Mouse (Mus musculus) embryo, embryonic 11 days (tissue): Measurements from ENCODE around the gene Tomm22.

Experiments used
- DNase-seq: peaks from one replicate; pipeline ENCODE4 v3.0.0-alpha.2; 2015

Gene Tomm22

GRCm38 (mm10) chr15:79686046-79686869, 15.6 kb downstream of the Tomm22 start:
- no peak for DNase-seq

- DNase-seq, result no peak
Observed at GRCm38 (mm10) chr15:79687175-79687574, 16.5 kb downstream of the Tomm22 start.

GRCm38 (mm10) chr15:79687646-79688267, 17.1 kb downstream of the Tomm22 start, which contains the start of gene Josd1:
Gene Josd1, minus strand, starts transcription at chr15:79687919.
- DNase-seq, result peak; percentile 95

GRCm38 (mm10) chr15:79688268-79688956, 17.8 kb downstream of the Tomm22 start:
- DNase-seq, result no peak

- no peak for DNase-seq
Observed at GRCm38 (mm10) chr15:79689662-79690425, 19.2 kb downstream of the Tomm22 start.

- peak; percentile 99 for DNase-seq
Observed at GRCm38 (mm10) chr15:79690426-79691022, 19.9 kb downstream of the Tomm22 start, which contains the start of gene Gtpbp1. Gene Gtpbp1, plus strand, starts transcription at chr15:79690845.

DNA sequence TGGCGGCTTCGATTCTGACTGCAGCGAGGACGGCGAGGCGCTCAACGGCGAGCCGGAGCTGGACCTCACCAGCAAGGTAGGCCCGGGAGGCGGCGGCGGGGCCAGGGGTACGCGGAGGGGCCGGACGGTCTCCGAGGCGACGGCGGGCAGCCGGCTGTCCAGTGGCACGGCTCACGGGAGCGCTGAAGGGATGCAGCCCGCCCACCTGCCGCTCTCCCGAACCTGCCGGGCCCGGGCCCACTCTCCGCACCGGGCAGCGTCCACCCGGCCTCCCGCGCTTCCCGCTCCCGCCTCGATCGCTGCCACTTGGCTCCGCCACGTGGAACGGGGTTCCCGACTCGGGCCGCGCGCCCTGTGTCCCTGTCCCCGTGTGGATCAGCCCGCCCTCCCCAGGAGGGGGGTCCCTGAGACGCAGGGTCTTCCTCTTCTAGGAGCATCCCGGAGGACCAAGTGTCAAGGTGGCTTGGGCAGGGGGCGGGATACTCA, 20.4 kb downstream of the Tomm22 start:
- peak; percentile 58 for DNase-seq

GRCm38 (mm10) chr15:79692334-79692733, 21.7 kb downstream of the Tomm22 start:
- DNase-seq, result no peak

GRCm38 (mm10) chr15:79693740-79694139, 23.1 kb downstream of the Tomm22 start:
- no peak for DNase-seq

DNA sequence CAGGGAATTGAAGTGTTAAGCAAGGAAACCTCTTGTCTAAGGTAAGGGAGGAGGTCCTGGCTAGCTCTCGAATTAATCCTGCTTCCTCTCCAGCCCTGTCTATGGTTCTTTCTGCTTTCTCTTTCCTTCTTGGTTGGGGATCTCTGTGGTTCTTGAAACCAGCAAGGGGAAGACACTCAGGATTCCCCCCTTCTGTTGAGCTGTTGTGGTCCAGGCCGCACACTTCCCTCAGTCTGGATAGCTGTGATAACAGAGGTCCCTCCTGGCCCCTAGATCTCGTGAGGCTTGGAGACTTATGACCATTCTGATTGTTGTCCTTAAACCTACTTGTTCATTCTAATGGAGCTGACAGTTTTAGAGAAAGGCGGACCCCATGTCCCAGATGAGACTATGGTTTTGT, 23.9 kb downstream of the Tomm22 start:
- DNase-seq, result no peak

DNA sequence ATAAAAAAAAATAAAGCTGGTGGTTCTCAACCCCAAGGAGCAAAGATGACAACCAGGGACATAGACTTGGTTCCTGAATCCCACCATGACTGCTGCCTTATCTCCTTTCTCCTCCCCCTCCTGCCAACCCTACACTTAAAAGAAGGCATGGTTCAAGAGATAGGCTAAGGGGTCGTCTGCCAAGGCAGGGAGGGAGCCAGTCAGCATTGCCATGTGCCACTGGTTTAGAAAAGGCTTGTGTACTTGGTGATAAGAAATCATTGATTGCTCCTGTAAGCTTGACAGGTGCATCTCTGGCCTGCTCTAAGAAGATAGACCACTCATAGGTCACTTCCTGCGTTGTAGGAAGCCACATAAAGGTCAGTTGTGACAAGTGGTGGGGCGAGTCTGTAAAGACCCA, 24.9 kb downstream of the Tomm22 start:
- no peak for DNase-seq

DNA sequence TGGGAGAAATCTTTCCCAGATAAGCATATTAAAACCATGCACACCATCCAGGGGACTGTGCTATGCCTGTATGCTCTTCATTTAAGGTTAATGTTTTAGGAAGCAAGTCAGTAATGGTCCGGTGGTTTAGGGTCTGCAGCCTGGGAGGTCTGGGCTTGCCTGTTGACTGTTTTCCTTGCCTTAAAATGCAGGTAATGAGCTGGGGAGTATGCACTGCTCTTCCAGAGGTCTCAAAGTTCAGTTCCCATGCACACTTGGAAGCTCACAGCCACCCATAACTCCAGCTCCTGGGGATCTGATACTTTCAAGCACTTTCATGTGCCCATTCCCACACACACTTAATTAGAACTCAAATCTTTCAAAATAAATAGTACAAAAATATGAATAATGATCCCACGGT, 25.8 kb downstream of the Tomm22 start:
- DNase-seq, result no peak

DNA sequence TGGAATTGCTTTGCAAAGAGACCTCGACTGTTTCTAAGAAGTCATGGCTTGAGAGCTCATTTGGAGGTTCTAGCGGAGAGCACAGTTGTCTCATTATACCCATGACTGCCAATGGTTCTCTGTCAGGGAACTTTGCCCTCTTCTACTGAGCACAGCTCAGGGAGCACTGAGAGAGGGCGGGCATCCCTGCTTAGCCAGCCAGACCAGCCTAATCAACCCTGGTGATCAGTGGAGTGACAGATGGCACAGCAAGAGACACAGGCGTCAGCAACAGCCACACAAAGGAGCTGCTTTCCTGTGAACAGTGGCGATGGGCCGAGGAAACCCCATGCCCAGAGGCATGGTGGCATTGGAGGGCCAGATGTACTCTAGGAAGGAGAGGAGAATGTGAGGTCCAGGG, 26.4 kb downstream of the Tomm22 start:
- no peak for DNase-seq

DNA sequence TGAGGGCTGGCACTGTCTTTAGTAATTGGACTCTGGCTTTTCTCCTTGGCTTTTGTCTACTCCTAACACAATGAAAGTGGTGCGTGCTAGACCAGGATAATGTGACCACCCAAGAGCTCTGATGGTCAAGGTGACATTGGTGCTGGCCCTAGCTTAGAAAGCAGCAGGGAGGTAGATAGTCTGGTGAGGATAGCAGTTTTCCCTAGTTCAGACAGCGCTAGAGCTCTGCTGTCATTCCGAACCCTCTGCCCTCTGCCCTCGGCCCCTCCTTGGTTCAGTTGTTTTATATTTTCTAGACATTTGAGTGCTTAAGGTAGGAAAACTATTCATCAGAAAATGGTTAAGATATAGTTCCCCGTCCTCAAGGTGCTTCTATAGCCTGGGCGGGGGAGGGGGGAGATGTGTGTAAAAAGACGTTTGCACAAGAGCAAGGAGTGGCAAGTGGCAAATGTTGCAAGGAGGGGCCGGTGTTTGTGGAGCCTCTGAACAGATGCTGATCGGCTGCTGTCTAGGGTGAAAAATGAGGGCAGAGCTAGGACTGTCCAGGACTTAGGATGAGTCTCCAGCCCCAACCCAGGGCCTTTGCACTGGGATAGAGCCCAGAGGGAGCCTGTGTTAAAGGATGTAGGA, 27.0 kb downstream of the Tomm22 start:
- no peak for DNase-seq

DNA sequence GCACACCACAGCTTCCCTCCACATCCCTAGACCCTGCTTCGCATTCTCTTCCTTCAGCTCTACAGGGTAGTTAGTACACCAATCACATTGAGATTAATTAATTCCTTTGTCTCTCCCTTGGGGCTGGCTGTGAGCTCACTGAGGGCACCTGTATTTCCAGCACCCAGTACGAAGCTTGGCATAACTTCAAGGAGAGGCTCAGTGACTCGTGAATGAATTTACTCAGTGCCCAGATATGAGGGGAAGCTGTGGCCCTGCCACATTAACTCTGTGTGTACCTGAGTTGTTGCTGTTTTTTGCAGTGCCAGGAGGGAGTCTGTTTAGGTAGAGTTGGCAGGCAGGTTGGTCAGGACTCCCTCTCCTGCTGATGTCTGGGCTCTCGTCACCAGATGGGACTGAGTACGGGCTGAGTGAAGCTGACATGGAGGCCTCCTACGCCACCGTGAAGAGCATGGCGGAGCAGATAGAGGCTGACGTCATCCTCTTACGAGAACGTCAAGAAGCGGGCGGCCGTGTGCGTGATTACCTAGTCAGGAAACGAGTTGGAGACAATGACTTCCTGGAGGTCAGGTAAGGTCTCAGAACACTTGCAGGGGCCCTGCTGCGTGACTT, 36.0 kb downstream of the Tomm22 start:
- no peak for DNase-seq

DNA sequence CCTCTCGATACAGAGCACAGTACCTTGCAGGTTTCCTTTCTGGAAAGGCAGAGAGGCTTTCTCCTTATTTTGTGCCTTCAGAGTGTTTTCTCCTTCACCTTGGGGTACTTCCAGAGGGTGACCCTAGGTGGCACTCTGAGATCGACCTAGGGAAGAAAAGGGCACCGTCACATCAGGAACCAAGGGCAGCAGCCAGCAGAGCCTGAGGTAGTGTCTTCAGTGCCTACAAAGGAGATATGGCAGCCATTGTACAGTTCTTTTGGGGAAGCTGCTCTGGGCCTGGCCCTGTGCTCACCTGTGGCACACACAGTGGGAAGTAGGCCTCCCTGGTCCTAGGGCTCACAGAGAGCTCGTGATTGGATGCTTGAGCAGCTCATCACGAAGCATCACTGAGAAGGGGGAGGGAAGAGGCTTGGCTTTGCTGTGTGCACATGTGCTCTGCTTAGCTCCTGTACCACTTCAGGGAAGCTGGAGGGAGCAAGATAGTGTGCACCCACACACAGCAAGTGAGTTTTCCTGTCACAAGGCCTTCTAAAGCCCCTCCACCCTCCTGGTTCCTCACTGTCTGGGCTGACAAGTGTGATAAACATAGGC, 37.7 kb downstream of the Tomm22 start:
- no peak for DNase-seq

GRCm38 (mm10) chr15:79715646-79716045, 45.0 kb downstream of the Tomm22 start:
- no peak for DNase-seq

- DNase-seq, result no peak
Observed at GRCm38 (mm10) chr15:79716710-79717109, 46.0 kb downstream of the Tomm22 start.

DNA sequence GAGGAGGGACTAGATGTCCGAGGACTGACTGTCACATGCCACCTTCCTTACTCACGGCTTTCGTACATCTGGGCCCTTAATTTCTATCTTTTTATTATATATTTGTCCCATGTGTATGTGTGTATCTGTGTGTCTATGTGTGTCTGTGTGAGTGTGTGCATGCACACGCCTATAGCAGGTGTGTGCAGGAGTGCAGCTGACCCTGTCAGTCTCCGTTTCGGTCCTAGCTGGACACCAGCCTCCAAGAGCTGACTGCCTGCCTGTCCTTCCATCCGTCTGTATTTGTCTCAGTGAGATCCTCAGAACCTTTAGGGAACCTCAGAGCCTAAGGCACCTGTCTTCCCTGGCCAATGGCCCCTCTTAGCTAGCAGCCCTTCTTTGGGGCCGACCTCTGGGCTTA, 49.6 kb downstream of the Tomm22 start:
- no peak for DNase-seq

- no peak for DNase-seq
Observed at GRCm38 (mm10) chr15:79720796-79721195, 50.1 kb downstream of the Tomm22 start.
